Mouse (Mus musculus): ENCODE data around the gene Ktn1. TPM values are rescaled to one million over a fixed set of nuclear protein-coding genes. Genes with fewer than 3 reads are reported as not detected.

Ktn1 gene
- total RNA-seq (2021): 10 to 100 TPM; 75.8 to 98.4 TPM

DNA sequence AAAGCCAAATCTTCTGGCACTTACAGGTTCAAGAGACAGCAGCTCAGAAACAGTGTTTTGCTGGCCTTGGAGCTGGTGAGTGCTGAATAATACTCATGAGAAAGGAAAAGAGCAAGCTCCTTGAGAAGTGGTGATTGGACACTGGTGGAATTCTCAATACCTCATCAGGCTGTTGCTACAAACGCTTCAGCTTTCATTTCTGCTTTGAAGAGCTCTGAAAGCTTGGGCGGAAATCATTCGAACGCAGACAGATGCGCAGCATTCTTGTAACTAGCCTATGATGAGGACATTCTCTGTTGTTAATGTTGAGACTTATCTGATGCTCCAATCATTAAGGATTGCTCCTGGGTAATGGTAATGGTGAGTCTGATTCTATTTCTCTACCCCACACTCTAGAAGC lies at the start of gene Ktn1:
Gene Ktn1 (plus strand): TSS at position 231 of the 400 bp plus-strand sequence.
- intact Hi-C loops (cut with DNase I): loop anchor here (10.0 kb wide), 1 partner anchor 53 kb away; no protein-coding TSS in a partner anchor
- no peak for DNase-seq (ENCODE audit: low spot score in 2 of 2)

- intact Hi-C loops (cut with DNase I): no loop called here
- no peak for DNase-seq (ENCODE audit: low spot score in 2 of 2)
These were observed 35.0 kb upstream of the Ktn1 start for GRCm38 (mm10) chr14:47613254-47613653.

DNA sequence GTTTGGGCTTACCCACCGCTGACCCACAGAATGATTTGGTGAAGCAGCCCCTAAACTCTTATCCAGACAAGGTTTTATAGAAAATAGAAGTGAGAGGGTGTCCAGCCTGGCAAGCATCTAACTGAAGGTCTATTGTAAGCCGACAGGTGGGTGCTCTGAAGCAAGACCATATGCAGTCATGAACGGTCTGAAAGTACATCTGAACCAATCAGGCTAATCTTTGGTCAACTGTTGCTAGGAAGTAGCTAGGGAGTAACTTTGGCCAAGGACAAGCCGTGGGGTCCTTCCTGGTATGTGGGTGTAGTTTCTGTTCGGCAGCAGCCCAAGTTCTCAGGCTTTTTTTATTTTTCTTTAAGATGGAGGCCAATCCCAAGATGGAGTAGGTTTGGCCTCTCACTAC lies 29.4 kb upstream of the Ktn1 start:
- intact Hi-C loops (cut with DNase I): no loop called here
- DNase-seq (ENCODE audit: low spot score in 2 of 2): no peak

DNA sequence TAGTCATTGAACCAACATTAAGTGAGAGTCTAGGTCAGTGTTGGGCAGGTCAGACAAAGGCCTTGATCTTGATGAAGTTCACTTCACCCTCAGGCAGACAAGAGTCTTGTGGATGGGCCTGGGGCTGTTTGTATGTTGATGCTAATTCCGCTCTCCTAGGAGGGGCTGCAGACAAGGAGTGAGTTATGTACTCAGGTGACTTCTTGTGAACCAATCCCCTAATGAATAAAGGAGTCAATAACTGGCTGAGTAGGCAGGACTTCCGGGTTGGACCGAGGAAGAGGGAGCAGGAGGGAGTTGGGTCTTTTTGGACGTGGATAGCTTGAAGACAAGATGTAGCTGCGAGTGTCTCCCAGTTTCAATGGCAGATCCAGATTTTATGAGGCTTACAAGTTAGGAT lies 26.3 kb upstream of the Ktn1 start:
- intact Hi-C loops (cut with DNase I): no loop called here
- DNase-seq (ENCODE audit: low spot score in 2 of 2): no peak

- intact Hi-C loops (cut with DNase I): no loop called here
- DNase-seq (ENCODE audit: low spot score in 2 of 2): no peak
These were observed 23.4 kb upstream of the Ktn1 start for GRCm38 (mm10) chr14:47624837-47625236.

- no peak for DNase-seq (ENCODE audit: low spot score in 2 of 2)
- intact Hi-C loops (cut with DNase I): no loop called here
These were observed 22.1 kb upstream of the Ktn1 start for GRCm38 (mm10) chr14:47626143-47626542.

GRCm38 (mm10) chr14:47626812-47627211 lies 21.4 kb upstream of the Ktn1 start:
- DNase-seq (ENCODE audit: low spot score in 2 of 2): no peak
- intact Hi-C loops (cut with DNase I): no loop called here

GRCm38 (mm10) chr14:47627360-47627759 lies 20.9 kb upstream of the Ktn1 start:
- no peak for DNase-seq (ENCODE audit: low spot score in 2 of 2)
- intact Hi-C loops (cut with DNase I): no loop called here

DNA sequence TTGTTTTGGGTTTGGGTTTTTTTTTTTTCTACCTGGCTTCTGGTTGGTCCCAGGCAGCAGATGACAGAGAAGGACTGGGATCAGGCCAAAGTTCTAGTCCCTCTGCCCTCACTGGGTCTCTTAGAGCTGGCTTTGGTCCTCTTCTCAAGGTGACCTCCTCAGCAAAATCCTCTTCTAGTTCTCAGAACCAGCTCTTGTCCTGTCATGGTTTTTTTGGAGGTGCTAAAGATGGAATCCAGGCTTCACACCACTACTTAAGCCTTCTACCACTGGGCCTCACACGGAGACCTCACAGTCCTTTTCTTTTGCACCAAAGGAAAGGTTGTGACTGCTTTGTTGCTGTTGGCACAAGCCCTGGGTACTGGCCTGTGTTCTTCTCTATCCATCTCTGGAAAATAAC lies 15.8 kb upstream of the Ktn1 start:
- DNase-seq (ENCODE audit: low spot score in 2 of 2): no peak

GRCm38 (mm10) chr14:47634410-47634809 lies 13.8 kb upstream of the Ktn1 start:
- DNase-seq (ENCODE audit: low spot score in 2 of 2): no peak
- intact Hi-C loops (cut with DNase I): no loop called here

More for the DNA sequence above, 15.8 kb upstream of the Ktn1 start:
- intact Hi-C loops (cut with DNase I): no loop called here

GRCm38 (mm10) chr14:47634846-47635245 lies 13.4 kb upstream of the Ktn1 start:
- no peak for DNase-seq (ENCODE audit: low spot score in 2 of 2)
- intact Hi-C loops (cut with DNase I): no loop called here

DNA sequence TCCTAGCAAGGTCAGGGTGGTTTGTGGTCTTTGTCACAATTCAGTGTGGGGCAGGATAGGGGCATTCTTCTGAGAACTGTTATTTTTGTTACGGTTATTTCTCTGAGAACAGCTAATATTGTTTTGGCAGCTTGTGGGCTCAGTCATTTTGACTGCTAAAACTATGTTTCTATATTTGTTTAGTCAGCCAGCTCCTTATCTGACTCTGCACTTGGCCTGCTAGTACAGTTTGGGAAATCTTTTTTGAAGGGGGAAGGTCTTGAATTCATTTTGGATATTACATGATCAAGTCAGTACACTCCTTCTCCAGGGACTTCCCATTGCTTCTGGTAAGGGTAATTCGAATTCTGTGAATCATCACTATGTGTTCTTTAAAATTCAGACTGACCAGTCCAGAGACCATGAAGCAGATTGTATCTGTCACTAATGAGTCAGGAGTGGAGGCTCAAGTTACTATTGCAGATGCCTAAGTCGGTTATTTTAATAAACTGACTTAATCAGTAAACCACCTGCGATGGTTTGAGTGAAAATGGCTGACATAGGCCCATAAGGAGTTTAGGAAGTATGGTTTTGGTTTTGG lies 9.8 kb upstream of the Ktn1 start:
- intact Hi-C loops (cut with DNase I): no loop called here
- DNase-seq (ENCODE audit: low spot score in 2 of 2): no peak

- intact Hi-C loops (cut with DNase I): loop anchor here (10.0 kb wide), 1 partner anchor 51 kb away; no protein-coding TSS in a partner anchor
- no peak for DNase-seq (ENCODE audit: low spot score in 2 of 2)
These were observed 2.6 kb upstream of the Ktn1 start for GRCm38 (mm10) chr14:47645620-47646019.

- intact Hi-C loops (cut with DNase I): loop anchor here (10.0 kb wide), 1 partner anchor 51 kb away; no protein-coding TSS in a partner anchor
These were observed 2.0 kb upstream of the Ktn1 start for GRCm38 (mm10) chr14:47646246-47646645.

GRCm38 (mm10) chr14:47646696-47647516 lies 1.3 kb upstream of the Ktn1 start:
- intact Hi-C loops (cut with DNase I): loop anchor here (10.0 kb wide), 1 partner anchor 52 kb away; no protein-coding TSS in a partner anchor
- DNase-seq (ENCODE audit: low spot score in 2 of 2): no peak

More at GRCm38 (mm10) chr14:47646246-47646645, 2.0 kb upstream of the Ktn1 start:
- no peak for DNase-seq (ENCODE audit: low spot score in 2 of 2)

DNA sequence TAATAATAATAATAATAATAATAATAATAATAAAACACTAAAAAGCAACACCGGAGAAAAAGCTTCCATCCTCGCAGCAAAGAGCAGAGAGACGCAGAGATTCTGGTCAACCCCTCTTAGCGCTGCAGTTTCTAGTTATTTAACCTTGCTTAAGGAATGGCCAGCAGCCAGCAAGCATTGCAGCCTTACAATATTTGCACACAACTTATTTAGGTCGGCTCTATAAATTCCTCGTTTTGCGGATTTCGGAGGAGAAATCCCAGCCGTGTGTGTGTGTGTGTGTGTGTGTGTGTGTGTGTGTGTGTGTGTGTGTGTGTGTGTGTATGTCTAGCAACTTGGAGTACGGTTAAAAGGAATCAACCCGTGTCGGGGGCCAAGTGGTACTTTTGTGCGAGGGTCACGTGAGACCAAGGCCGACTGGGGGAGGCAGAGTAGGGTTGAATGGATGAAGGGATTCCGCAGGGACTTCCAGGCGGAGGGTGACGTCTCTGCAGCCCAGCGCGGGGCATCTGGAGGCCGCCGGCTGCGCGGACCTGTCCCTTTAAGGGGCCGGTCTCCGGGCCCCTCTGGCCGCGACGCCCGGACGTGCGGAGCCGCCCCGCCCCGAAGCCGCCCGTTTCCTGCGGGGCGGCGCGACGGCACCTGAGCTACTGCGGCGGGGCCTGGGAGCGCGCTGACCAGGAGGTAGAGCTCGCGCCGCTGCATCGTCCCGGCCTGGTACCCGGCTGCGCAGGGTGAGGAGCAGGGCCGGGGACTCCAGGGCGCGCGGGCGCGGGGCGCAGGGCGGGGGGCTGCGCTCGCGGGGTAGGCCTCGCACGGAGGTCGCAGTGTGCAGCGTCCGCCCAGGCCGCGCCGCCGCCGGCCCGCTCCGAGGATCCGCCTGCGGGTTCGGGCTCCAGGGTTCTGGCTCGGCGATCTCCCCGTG lies 720 bp downstream of the Ktn1 start:
- peak; percentile 87 to 89 for DNase-seq (ENCODE audit: low spot score in 2 of 2)
- intact Hi-C loops (cut with DNase I): loop anchor here (1.0 to 10.0 kb wide), 2 partner anchors 54 to 81 kb away; no protein-coding TSS in a partner anchor

DNA sequence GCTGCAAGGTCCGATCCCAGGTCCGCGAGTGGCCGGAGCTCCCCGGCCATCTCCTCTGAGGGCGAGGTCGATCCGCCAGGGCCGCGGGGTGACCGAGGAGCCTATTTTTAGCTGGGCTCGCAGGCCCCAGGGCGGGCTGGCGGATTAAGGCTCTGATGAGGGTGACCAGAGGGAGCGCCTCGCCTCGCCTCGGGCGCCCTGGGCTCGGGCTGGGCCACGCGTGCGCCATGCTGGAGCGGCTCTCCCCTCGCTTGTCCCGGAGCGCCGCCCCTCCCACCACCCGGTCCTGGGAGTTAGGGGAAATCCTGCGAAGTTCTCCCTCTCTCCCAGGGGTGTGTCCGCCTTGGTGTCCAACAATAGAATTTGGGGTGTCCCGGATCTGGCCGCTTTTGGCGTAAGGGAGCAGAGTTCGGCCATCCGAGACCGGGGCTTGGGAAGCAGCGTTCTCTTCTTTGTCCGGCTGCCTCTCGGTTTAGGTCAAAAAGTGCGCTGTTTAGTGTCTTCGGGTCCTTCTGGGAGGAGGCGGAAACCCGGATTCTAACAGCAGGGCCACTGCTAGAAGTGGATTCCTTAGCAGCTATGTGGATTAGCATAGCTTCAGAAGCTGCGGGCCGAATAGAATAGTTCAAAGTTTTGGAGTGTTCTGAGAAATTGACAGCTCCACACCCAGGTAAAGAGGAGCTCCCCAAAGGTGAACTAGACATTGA lies 1.5 kb downstream of the Ktn1 start:
- intact Hi-C loops (cut with DNase I): loop anchor here (1.0 to 10.0 kb wide), 2 partner anchors 55 to 81 kb away; no protein-coding TSS in a partner anchor
- DNase-seq (ENCODE audit: low spot score in 2 of 2): no peak

DNA sequence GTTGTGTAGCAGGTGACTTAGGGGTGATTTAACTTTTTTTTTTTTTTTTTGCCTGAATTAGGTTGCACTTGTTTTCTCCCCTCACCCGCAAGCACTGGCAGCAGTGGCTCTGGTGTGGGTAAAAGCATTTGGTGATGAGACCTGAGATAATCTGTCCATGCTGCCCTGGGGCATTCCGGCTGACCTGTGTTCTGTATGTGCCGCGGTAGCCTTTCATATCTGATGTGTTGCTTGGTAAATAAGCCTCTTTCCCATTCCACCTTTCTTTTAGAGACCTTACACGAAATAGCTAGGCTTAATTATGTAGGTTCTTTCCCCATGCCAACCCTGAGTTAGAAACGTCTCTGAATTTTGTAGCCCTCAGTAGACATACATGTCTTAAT lies 2.1 kb downstream of the Ktn1 start:
- intact Hi-C loops (cut with DNase I): no loop called here
- DNase-seq (ENCODE audit: low spot score in 2 of 2): no peak

DNA sequence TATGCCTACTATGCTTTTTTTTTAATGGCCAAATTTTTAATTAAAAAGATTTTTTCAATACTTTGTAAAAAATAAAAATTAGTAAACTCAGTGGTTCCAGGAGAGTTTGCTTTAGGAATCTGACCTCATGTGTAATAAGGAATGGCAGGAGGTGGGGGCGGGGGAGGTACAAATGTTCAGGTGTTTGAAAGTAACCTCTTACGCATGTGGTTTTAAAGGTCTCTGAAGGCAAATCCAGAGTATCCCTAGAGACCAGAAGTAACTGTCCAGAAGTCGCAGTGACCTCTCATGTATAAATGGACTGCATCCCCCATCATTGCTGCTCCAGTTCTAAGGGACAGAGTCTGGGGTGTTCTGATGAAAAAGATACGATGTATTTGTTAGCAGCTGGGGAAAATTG lies 3.0 kb downstream of the Ktn1 start:
- intact Hi-C loops (cut with DNase I): no loop called here

More for the DNA sequence above, 3.0 kb downstream of the Ktn1 start:
- DNase-seq (ENCODE audit: low spot score in 2 of 2): no peak
